Mouse (Mus musculus) bone marrow macrophage, adult 2 months (primary cell): Measurements from ENCODE around the gene Ciita. TPM values are rescaled to one million over a fixed set of nuclear protein-coding genes. Genes with fewer than 3 reads are reported as not detected.

Experiments
- H3K27ac ChIP-seq: 2 replicates; pipeline ENCODE4 v1.5.1; 2012; ENCODE audit warnings: low read depth, low read length; ENCODE audit not compliant: insufficient read depth
- H3K4me1 ChIP-seq: 2 replicates; pipeline ENCODE4 v1.6.1; 2012; ENCODE audit warnings: low read length; ENCODE audit not compliant: control insufficient read depth, insufficient read depth
- H3K4me3 ChIP-seq: 2 replicates; pipeline ENCODE4 v1.5.1; 2012; ENCODE audit warnings: mild to moderate bottlenecking, low read length, moderate library complexity; ENCODE audit not compliant: insufficient read depth
- CTCF ChIP-seq: IDR thresholded peaks from 2 replicates; pipeline ENCODE4 v1.5.1; 2012; ENCODE audit warnings: low read depth, mild to moderate bottlenecking, low read length, moderate library complexity
- POLR2A ChIP-seq: IDR thresholded peaks from 2 replicates; pipeline ENCODE4 v1.6.1; 2012; ENCODE audit warnings: mild to moderate bottlenecking, low read depth, low read length, borderline replicate concordance
- polyA plus RNA-seq: library from polyadenylated mRNA; stranded (reverse); fragments of >200 nt; gene quantifications from 2 replicates; pipeline ENCODE4 v1.2.4, GENCODE M21; 2012; ENCODE audit not compliant: missing spikeins, insufficient read depth, insufficient read length

Ciita gene
- polyA plus RNA-seq, 1 experiment, result 67.4 TPM

DNA sequence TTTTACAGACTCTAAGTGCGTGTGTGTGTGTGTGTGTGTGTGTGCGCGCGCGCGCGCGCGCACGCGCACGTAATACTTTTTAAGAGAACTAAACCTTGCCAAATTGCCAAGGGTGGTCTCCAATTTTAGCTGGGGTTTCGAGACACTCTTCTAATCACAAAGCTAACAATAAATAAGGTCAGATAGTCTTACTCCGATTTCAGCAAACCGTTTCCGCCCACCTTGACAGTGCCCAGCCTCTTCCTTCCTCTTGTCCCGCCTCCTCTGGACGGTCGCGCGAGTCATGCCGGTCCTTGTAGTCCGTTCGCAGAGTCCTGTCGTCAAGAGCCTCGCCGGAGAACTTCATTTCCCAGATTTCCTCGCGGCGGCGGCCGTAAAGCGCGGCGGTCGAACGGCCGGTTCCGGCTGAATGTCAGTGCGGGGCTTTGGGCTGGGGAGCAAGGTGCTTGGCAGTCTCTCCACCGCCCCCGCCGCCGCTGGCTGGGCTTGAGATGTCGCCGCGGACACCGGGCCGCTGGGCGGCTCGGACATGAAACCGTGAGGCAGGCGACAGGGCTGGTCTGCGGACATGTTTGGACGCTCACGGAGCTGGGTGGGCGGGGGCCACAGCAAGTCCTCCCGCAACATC, 65.2 kb downstream of the Ciita start, which contains the start of gene Clec16a:
Clec16a (plus strand) TSS at position 345 of the 628 bp plus-strand sequence.
- Histone ChIP-seq H3K4me1 (peaks cover 18% of the 10 kb centered on the region), H3K4me3 (peak within 1 kb of the TSS; percentile 85), H3K27ac (no peak within 1 kb of the TSS)
- TF ChIP-seq POLR2A (no peak), CTCF (no peak)

DNA sequence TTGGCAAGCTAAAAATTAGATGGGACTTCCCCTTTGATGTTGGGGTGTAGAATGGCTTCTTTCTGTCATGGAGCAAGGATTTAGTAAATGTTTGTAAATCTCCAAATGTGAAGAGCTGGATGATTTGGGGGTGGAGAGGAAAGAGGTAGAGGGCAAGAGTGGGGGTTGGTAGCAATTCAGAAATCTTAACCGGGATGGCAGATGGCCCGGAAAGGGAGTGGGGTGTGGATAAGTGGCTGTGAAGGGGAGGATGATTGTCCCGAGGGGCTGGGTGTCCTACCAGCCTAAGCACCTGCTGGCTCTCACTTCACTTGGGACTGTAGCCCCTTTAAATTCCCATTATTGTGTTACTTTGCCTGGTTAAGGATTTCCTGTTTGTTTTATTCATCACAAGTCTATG, 67.0 kb downstream of the Ciita start:
- Histone ChIP-seq H3K4me3 (no peak overlapping the region), H3K27ac (no peak overlapping the region), H3K4me1 (peaks cover 13% of the 10 kb centered on the region)
- no peak for TF ChIP-seq CTCF
- TF ChIP-seq POLR2A, result no peak

DNA sequence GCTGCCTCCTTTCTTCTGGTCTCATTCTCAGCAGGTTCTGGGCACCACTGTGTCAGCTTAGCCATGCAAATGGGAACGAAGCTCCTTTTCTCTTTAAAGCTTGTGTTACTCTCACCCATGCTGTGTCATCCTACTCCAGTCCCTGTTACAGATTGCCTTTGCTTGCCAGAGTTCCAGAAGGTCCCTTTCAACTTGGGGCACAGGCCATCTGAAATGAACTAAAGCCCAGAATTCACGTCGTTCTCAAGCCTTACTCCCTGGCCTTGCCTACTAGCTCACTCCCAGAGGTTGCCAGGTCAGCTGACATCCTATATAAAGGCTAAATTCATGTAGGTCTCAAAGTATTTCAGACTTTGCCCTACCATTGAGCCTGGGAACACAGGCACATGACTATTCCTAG, 69.1 kb downstream of the Ciita start:
- Histone ChIP-seq H3K27ac (no peak overlapping the region), H3K4me3 (no peak overlapping the region), H3K4me1 (peaks cover 10% of the 10 kb centered on the region)
- TF ChIP-seq CTCF (no peak), POLR2A (no peak)

DNA sequence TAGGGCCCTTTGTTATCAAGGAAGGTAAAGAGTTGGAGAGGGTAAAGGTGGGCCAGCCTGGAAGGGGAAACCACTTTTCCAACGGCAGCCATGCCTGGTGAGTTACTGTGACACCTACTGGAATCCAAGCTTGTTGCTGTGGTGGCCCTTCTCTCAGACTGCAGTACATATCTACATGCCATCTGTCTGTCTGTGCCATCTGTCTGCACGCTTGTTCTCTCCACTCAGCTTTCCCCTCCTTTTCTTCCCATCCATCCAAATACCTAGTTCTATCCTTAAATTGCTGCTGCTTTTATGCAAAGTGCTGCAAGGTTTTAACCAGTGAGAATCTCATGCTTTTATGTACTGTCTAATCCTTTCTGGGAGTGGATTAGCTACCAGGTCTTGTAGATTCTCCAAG, 69.7 kb downstream of the Ciita start:
- peaks cover 10% of the 10 kb centered on the region for H3K4me1 ChIP-seq
- TF ChIP-seq POLR2A (no peak), CTCF (no peak)
- no peak overlapping the region for H3K4me3 ChIP-seq
- no peak overlapping the region for H3K27ac ChIP-seq

- no peak overlapping the region for H3K27ac ChIP-seq
- H3K4me3 ChIP-seq, result no peak overlapping the region
- TF ChIP-seq CTCF, result no peak
- no peak for TF ChIP-seq POLR2A
- H3K4me1 ChIP-seq, result peaks cover 8% of the 10 kb centered on the region
Observed at GRCm38 (mm10) chr16:10551592-10551991, 71.7 kb downstream of the Ciita start.

DNA sequence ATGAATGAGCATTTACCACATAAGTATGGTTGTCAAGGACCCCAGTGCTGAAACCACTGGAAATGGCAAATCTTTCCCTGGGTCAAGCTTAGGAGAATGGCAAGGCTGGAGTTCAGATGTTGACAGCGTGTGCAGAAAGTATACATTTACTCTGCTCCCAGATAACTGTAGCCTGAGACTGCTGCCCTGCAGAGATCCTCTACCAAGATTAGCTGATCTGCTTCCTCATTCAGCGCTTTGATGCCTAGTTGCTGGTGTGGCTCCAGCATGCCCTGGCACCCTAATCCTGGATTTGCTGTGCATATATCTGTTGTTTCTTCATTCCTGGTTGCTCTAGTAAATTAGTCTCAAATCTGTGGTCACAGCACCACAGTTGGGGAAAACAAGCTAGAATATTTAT, 74.0 kb downstream of the Ciita start:
- Histone ChIP-seq H3K4me3 (no peak overlapping the region), H3K27ac (no peak overlapping the region), H3K4me1 (peaks cover 6% of the 10 kb centered on the region; the same call in 1 of the 2 replicates)
- TF ChIP-seq CTCF (no peak), POLR2A (no peak)

DNA sequence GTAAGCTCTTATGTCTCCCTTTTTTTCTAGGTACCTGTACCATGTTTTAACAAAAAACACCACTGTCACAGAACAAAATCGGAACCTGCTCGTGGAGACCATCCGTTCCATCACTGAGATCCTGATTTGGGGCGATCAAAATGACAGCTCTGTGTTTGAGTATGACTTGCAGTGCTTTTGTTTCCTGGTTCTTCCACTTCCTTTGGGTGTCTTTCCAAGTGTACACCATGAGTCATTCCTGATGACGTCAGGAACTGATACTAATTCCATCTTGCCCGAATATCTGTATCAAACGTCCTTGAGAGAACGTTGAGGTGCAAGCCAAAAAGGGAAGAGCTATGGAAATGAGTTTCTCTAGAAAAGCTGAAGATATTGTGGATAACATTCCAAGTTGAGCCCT, 80.1 kb downstream of the Ciita start:
- TF ChIP-seq CTCF, result no peak
- TF ChIP-seq POLR2A, result no peak
- H3K27ac ChIP-seq, result no peak overlapping the region
- no peak overlapping the region for H3K4me3 ChIP-seq
- H3K4me1 ChIP-seq, result peaks cover 13% of the 10 kb centered on the region

DNA sequence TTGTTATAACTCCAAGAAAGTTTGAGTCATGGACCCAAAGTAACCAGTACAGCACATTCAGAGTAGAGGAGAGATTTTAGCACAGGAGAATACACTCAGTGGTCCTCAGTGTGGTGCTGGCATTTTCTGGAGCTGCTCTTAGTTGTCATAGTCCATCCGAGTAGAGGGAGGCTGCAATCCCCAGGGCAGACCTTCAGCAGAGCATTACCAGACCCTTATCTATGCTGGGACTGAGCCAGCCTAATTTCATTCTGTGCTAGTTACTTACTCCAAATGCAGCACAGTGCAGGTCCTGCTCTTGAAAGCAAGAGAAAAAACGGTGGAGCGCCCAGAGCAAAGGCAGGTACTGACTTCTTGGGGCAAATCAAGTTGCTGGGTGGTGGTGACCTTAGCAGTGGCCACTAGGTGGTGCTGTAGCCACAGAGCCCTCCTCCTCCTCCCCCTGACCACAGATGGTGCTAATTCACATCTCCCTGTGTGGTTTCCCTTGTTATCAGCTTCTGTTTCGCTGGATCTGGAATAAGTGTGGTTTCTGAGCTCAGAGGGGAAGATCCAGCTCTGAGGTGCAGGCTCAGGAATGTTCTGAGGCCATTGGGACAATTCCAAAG, 85.5 kb downstream of the Ciita start:
- Histone ChIP-seq H3K4me3 (no peak overlapping the region), H3K27ac (no peak overlapping the region), H3K4me1 (peaks cover 14% of the 10 kb centered on the region)
- TF ChIP-seq POLR2A (no peak), CTCF (peak; percentile 79)

DNA sequence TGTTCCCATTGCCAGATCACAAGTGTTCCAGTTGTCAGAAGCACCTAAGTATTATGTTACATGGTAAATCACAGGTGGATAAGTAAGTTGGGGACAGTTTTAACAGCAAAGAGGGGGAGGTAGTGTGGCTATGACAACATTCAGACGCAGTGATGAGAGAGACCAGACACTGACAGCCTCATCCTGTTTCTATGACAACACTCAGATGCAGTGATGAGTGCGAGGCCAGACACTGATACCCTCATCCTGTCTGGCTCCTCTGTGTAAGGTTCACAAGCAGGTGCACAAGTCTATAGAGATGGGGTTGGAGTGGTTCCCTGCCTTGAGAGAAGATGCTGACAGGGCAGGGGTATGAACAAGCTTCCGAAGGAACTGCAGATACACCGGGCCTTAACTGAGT, 87.3 kb downstream of the Ciita start:
- TF ChIP-seq CTCF (no peak), POLR2A (no peak)
- no peak overlapping the region for H3K27ac ChIP-seq
- H3K4me3 ChIP-seq, result no peak overlapping the region

GRCm38 (mm10) chr16:10569809-10570395, 90.0 kb downstream of the Ciita start:
- Histone ChIP-seq H3K4me3 (no peak overlapping the region), H3K27ac (no peak overlapping the region), H3K4me1 (peaks cover 14% of the 10 kb centered on the region)
- TF ChIP-seq POLR2A (no peak), CTCF (no peak)

More for the DNA sequence above, 87.3 kb downstream of the Ciita start:
- H3K4me1 ChIP-seq, result peaks cover 14% of the 10 kb centered on the region
